Mouse (Mus musculus): ENCODE measurements at regions not wholly inside any gene's neighbourhood (a gene's known extent, or its start where the extent isn't known, plus 50 kb on each side); places are given as distances from the start of the nearest gene placed in this dataset.
A peak's percentile ranks its signal among the peaks of the same experiment; 100 is the strongest.

GRCm38 (mm10) chr17:62546286-62546685, 334.8 kb downstream of the Efna5 start:
- DNase-seq, result no peak

- DNase-seq, result no peak
Observed at GRCm38 (mm10) chr17:62545330-62545729, 335.8 kb downstream of the Efna5 start.

- DNase-seq, result no peak
Observed at GRCm38 (mm10) chr17:62543056-62543975, 337.8 kb downstream of the Efna5 start.

- no peak for DNase-seq
Observed at GRCm38 (mm10) chr17:62529911-62530310, 351.2 kb downstream of the Efna5 start.

GRCm38 (mm10) chr17:62527556-62527955, 353.6 kb downstream of the Efna5 start:
- DNase-seq, result no peak

- DNase-seq, result no peak
Observed at GRCm38 (mm10) chr17:62513635-62514034, 367.5 kb downstream of the Efna5 start.

GRCm38 (mm10) chr17:62510184-62510583, 370.9 kb downstream of the Efna5 start:
- no peak for DNase-seq

GRCm38 (mm10) chr17:62507766-62508485, 373.2 kb downstream of the Efna5 start:
- DNase-seq, result no peak

GRCm38 (mm10) chr17:62504691-62505090, 376.4 kb downstream of the Efna5 start:
- no peak for DNase-seq

GRCm38 (mm10) chr17:62470739-62471138, 410.4 kb downstream of the Efna5 start:
- no peak for DNase-seq

- no peak for DNase-seq
Observed at GRCm38 (mm10) chr17:62469367-62469766, 411.8 kb downstream of the Efna5 start.

GRCm38 (mm10) chr17:62468859-62469258, 412.3 kb downstream of the Efna5 start:
- DNase-seq, result no peak

GRCm38 (mm10) chr17:62467072-62467471, 414.0 kb downstream of the Efna5 start:
- no peak for DNase-seq

- DNase-seq, result no peak
Observed at GRCm38 (mm10) chr17:62464994-62465393, 416.1 kb downstream of the Efna5 start.

- no peak for DNase-seq
Observed at GRCm38 (mm10) chr17:62464228-62464627, 416.9 kb downstream of the Efna5 start.

- no peak for DNase-seq
Observed at GRCm38 (mm10) chr17:62461304-62462245, 419.5 kb downstream of the Efna5 start.

GRCm38 (mm10) chr17:62458964-62459363, 422.2 kb downstream of the Efna5 start:
- peak; percentile 39 for DNase-seq

GRCm38 (mm10) chr17:62438045-62438444, 443.1 kb downstream of the Efna5 start:
- no peak for DNase-seq

GRCm38 (mm10) chr17:62436044-62436443, 445.1 kb downstream of the Efna5 start:
- DNase-seq, result no peak

- DNase-seq, result no peak
Observed at GRCm38 (mm10) chr17:62423476-62424385, 457.4 kb downstream of the Efna5 start.

GRCm38 (mm10) chr17:62417584-62417983, 463.5 kb downstream of the Efna5 start:
- DNase-seq, result no peak

GRCm38 (mm10) chr17:62415152-62415551, 466.0 kb downstream of the Efna5 start:
- no peak for DNase-seq

All from thymus, postnatal 25 days (tissue).